Mouse (Mus musculus): ENCODE results near the gene Drc1.

Gene Drc1

GRCm38 (mm10) chr5:30287106-30287882 is 6.1 kb downstream of the Drc1 start:
- no peak for DNase-seq

- no peak for DNase-seq
These were observed 59.6 kb downstream of the Drc1 start for GRCm38 (mm10) chr5:30340815-30341214.

DNA sequence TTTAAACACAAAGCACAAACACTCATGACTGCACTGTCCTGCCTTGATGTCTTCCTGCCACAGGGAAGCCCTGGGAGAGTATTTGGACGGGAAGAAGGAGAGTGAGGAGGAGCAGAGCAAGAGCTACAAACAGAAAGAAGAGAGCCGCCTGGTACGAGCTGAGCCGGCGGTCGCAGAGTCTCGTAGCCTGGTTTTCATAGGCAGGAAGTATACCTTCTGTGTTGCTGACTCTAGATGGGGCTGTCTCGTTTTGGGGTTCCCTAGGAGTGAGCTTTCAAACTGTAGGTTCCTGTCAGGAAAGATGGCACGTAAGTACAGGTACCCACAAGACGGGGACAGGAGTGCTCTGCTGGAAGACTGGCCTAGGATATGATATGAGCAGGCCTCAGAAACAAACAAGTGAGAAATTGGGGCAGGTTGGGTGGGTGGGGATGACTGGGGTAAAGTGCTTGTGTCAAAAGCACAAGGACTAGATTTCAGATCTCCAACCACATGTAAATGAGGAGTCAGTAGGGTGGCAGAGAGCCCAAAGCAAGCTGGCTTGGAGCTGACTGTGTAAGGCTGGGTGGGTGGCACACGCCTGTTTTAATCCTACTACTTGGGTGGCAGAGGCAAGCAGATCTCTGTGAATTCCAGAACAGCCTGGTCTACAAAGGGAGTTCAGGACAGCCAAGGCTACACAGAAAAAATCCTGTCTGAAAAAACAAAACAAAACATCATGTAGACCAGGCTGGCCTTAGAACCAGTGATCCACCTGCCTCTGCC is 60.6 kb downstream of the Drc1 start:
- DNase-seq, result no peak

DNA sequence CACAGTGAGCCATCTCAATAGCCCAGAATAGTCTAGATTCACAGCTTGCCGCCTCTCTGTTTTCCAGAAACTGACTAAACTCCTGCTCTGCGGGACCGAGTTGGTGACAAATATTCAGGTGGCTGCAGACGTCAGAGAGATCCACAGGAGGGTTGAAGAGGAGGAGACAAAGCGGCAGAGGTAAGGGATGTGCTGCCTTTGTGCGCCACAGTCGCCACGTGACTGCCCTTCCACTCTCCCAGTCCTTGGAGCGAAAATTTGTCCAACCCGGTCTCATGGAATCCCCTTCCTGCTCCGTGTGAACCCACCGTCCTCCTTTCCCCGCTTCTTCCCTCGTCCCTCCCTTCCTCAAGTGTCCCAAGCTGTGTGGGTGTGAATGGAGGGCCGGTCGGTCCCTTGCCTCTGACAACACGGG is 61.4 kb downstream of the Drc1 start:
- DNase-seq, result no peak

GRCm38 (mm10) chr5:30343107-30343506 is 61.9 kb downstream of the Drc1 start:
- DNase-seq, result peak; percentile 50 to 66

DNA sequence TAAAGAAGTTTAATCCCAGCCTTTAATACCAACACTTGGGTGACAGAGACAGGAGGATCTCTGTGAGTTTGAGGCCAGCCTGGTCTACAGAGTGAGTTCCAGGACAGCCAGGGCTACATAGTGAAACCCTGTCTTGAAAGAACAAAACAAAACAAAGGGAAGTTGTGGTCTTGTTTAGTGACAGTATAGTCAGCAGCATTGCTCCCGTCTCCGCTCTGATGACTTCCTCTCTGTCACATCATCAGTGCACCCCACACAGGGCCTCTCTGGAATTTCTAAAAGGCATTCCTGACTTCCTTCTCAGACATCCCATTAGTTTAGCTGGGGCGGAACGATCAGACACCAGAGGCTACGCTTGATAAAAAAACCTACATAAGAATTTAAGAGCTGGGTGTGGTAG is 62.7 kb downstream of the Drc1 start:
- DNase-seq, result no peak

DNA sequence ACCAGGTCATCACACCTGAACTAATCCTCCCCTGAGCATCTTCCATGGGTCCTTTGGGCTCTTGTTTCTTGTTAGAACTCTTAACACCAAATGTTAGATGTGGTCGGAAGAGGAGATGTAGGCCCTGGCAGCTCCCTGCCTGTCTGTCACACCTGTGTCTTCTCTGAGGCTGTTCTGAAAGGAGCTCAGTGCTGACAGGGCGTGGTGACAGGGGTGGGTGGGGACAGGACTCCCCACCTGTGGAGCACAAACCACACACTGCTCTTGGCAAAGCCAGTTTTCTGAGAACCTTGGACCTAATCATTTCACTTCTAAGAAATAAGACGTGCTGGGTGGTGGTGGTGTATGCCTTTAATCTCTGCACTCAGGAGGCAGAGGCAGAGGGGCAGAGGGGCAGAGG is 72.4 kb downstream of the Drc1 start:
- DNase-seq, result peak; percentile 68 to 85

GRCm38 (mm10) chr5:30355114-30355513 is 73.9 kb downstream of the Drc1 start:
- DNase-seq, result no peak

GRCm38 (mm10) chr5:30355559-30356159 is 74.5 kb downstream of the Drc1 start:
- DNase-seq, result no peak

- no peak for DNase-seq
These were observed 75.5 kb downstream of the Drc1 start for GRCm38 (mm10) chr5:30356647-30357046.

DNA sequence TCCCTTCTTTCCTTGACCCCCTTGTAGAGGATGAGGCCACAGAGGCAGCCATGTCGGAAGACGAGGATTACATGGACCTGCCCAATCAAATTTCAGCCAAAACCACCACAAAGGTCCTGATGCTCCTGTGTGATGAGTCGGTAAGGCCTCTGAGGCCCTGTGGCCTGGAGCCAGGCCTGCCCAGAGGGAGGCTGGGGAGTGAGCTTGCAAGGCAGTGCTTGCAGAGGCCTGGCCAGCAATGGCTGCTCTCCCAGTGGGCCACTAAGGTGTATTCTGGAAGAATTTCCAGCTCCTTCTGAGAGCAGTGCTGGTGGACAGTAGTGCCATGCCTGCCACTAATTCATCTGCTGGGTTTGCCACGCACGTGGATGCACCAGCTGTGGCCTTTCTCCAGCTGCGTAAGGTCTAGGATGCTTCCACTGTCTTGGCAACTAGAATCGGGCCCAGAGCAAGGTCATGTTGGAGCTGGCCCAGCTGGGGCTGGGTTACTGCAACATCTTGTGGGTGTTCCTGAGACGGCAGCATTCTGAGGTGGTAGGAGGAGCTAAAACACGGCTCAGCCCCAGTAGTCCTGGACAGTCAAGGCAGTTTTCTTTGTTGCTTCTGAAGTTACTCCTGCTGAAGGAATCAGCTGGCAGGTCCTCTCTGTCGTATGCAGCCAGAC is 77.4 kb downstream of the Drc1 start:
- DNase-seq, result no peak

DNA sequence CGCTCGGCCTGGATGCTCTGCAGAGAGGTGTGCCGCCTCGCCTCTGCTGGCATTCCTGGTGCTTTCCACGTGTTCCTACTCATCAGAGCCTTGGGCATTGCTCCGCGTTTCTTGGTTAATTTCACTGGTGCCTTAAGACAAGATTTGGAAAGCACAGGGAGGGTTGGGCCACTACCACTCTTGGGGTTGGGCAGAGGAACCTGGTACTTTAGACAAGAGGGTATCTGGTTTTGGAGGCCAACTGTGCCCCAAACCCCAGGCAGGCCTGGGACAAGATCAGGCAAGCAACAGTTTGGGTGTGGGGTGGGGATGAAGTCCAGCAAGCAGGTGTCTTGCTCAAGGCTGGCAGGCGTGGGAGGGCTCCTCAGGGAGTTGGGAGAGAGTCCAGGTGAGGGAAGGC is 86.2 kb downstream of the Drc1 start:
- no peak for DNase-seq

- peak; percentile 44 to 56 for DNase-seq
These were observed 88.2 kb downstream of the Drc1 start for GRCm38 (mm10) chr5:30369426-30369825.

GRCm38 (mm10) chr5:30382876-30383275 is 101.7 kb downstream of the Drc1 start:
- DNase-seq, result no peak

DNA sequence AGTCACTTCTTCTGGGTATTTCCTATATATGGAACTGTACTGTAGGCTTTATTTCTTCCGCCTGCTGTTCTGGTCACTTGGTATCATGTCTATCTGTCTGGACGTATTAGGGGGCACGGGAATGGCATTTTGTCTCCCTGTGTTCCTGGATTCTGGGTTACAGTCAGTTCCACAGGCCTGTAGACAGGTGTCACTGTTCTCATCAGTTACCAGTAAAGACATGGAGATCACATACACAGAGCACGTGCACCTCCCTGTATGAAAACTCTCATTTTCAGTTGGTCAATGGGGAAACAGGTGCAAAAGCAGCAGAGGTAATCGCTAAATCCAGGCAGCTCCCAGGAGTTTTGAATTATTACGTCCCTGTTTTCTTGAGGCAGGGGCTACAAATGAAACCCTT is 106.5 kb downstream of the Drc1 start:
- DNase-seq, result no peak

DNA sequence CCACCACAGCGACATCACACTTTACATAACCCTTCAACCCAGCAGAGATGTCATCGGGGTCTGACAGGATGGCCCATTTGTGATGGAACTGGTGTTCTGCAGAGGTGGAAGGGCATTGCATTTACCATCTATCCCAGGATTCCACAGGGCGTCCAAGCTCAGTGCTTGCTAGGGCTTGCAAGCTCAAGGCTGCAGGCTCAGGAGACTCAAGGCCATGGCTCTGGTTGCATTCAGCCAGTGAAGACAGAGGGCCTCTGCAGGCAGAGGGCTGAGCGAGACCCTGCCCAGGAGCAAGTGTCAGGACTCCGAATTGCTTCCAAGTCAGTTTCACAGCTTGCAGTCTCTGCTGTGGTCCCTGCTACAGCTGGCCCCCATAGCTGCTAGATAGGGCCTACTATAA is 108.6 kb downstream of the Drc1 start:
- DNase-seq, result no peak

- peak; percentile 36 to 37 for DNase-seq
These were observed 110.3 kb downstream of the Drc1 start for GRCm38 (mm10) chr5:30391473-30391872.

DNA sequence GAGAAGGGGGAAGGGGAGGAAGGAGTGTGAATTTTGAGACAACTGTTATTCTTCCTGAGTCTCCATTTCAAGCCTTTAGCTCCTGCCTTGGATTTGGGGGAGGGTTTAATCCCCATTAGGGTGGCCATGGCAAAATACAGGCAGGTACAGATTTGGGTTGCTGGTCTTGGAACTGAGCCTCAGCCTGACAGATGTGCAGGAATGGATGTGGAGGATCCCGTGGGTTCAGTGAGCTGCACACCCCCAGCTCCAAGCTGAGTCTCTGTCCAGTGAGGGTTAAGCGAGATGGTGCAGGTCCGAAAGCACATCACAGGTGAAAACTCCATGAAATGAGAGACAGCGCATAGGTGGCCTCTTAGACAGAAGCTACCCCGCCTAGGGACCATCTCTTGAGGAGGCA is 119.3 kb downstream of the Drc1 start:
- no peak for DNase-seq

DNA sequence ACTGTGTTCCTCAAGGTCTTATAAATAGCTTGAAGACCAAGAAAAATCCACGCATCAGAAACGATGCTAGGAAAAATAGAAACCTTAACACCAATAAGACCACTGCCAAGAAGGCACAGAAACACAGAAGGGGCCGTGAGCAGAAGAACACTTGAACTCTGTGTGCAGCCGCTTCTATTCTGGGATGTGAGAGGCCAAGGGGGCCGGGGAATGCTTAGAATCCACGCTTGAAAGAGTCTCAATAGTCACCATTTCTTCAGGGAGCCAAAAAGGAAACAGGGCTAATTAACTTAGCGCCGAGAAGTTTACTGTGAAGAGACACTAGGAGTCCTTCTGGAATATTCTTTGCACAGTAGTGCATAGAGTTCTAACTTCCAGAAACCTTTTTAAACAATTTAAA is 120.0 kb downstream of the Drc1 start:
- no peak for DNase-seq

GRCm38 (mm10) chr5:30406876-30407275 is 125.7 kb downstream of the Drc1 start:
- no peak for DNase-seq

DNA sequence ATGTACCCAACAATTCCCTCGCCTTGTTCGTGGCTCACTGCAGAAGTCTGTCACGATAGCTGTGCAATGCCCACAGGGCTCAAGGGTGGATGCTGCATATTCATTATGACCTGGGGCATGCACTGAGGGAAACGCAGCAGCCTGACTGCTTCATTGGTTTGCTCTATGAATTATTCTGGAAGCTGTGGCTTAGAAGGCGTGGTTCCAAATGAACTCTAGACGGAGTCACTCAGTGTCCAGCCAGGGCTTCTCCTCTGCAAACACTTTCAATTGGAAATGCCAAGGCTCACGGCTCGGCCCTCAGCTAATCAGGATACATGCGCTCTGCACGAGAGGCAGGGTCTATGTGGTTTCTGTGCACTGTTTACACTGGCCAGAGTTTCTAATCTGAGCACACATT is 130.3 kb downstream of the Drc1 start:
- DNase-seq, result no peak

- DNase-seq, result no peak
These were observed 134.2 kb downstream of the Drc1 start for GRCm38 (mm10) chr5:30415381-30415780.

GRCm38 (mm10) chr5:30415876-30416275 is 134.7 kb downstream of the Drc1 start:
- DNase-seq, result no peak

All from thymus, adult 18-20 months (tissue).